Mouse (Mus musculus) hindbrain, embryonic 15.5 days (tissue): ENCODE results near the gene Lman2l. TPM values are rescaled to one million over a fixed set of nuclear protein-coding genes. Genes with fewer than 3 reads are reported as not detected.

ENCODE experiments used
- ATAC-seq: fragments of 200-750 bp; cut with Nextera tagmentation; 2 replicates; pipeline ENCODE4 v1.8.0; 2017; ENCODE audit warnings: low read depth, moderate number of reproducible peaks, moderate TSS enrichment; ENCODE audit not compliant: low FRiP score
- H3K27ac ChIP-seq: fragments of 300-500 bp; sonication (generic); replicated peaks from 2 replicates; pipeline ENCODE4 v1.5.1; 2015; ENCODE audit warnings: mild to moderate bottlenecking, inconsistent platforms
- H3K27me3 ChIP-seq: fragments of 300-500 bp; sonication (generic); 2 replicates; pipeline ENCODE4 v1.6.1; 2015; ENCODE audit warnings: control low read depth, inconsistent platforms
- H3K36me3 ChIP-seq: fragments of 300-500 bp; sonication (generic); 2 replicates; pipeline ENCODE4 v1.6.1; 2015; ENCODE audit warnings: control low read depth, inconsistent platforms
- H3K4me1 ChIP-seq: fragments of 300-500 bp; sonication (generic); replicated peaks from 2 replicates; pipeline ENCODE4 v1.6.1; 2015; ENCODE audit warnings: control low read depth, inconsistent platforms
- H3K4me2 ChIP-seq: fragments of 300-500 bp; sonication (generic); 2 replicates; pipeline ENCODE4 v1.6.1; 2015; ENCODE audit warnings: moderate library complexity, mild to moderate bottlenecking, inconsistent platforms
- H3K4me3 ChIP-seq: fragments of 300-500 bp; sonication (generic); 2 replicates; pipeline ENCODE4 v1.5.1; 2015; ENCODE audit warnings: mild to moderate bottlenecking, inconsistent platforms
- H3K9ac ChIP-seq: fragments of 300-500 bp; sonication (generic); 2 replicates; pipeline ENCODE4 v1.6.1; 2015; ENCODE audit warnings: inconsistent platforms
- H3K9me3 ChIP-seq: fragments of 300-500 bp; sonication (generic); 2 replicates; pipeline ENCODE4 v1.6.1; 2016; ENCODE audit warnings: control low read depth, inconsistent platforms
- WGBS: fragments of 180-500 bp; shearing (Covaris S2); methylation state at CpG from one replicate; pipeline ENCODE4 v1.1.7; 2015; 5-methylcytosine and 5-hydroxymethylcytosine counted together
- polyA plus RNA-seq: library from polyadenylated mRNA; unstranded; fragments of >200 nt; fragmentation: Nextera tagmentation; extraction: Ambion mirVana; gene quantifications from 2 replicates; pipeline ENCODE4 v1.2.1, GENCODE M21; 2015

The Lman2l gene
- polyA plus RNA-seq, 1 experiment from 2014 or later: 68.2 TPM

- Histone ChIP-seq H3K27ac (no peak overlapping the region), H3K27me3 (no peaks in the 10 kb centered on the region), H3K4me2 (no peak overlapping the region), H3K9me3 (no peaks in the 10 kb centered on the region), H3K4me3 (no peak overlapping the region), H3K36me3 (0 out of 2 replicates have a peak, but pooled peaks cover 3% of the 10 kb centered on the region), H3K9ac (no peak overlapping the region), H3K4me1 (peaks cover 19% of the 10 kb centered on the region)
- WGBS: 92% methylated on average over 5 of the region's 5 CpGs
- ATAC-seq: no peak
These were observed 1.8 kb upstream of the Lman2l start for GRCm38 (mm10) chr1:36446841-36447240.

GRCm38 (mm10) chr1:36446106-36446824 is 1.2 kb upstream of the Lman2l start:
- Histone ChIP-seq H3K36me3 (peaks cover 5% of the 10 kb centered on the region; the same call in 1 of the 2 replicates), H3K9ac (no peak overlapping the region), H3K4me3 (no peak overlapping the region), H3K4me2 (no peak overlapping the region), H3K9me3 (no peaks in the 10 kb centered on the region), H3K27me3 (no peaks in the 10 kb centered on the region), H3K27ac (peak overlapping the region; percentile 66; the same call in 1 of the 2 replicates), H3K4me1 (peaks cover 19% of the 10 kb centered on the region)
- WGBS: 97% methylated on average over 5 of the region's 5 CpGs
- ATAC-seq: no peak

- H3K27me3 ChIP-seq: no peaks in the 10 kb centered on the region
- H3K4me1 ChIP-seq: peaks cover 19% of the 10 kb centered on the region
- H3K36me3 ChIP-seq: peaks cover 5% of the 10 kb centered on the region; the same call in 1 of the 2 replicates
- peak overlapping the region; percentile 40 for H3K4me2 ChIP-seq
- H3K9ac ChIP-seq: no peak overlapping the region
- peak overlapping the region; percentile 66 for H3K27ac ChIP-seq
- 0 out of 2 replicates have a peak, but pooled peaks have one; percentile 40 for ATAC-seq
- 44% methylated on average over 8 of the region's 8 CpGs for WGBS
- H3K4me3 ChIP-seq: peak overlapping the region; percentile 74
- H3K9me3 ChIP-seq: no peaks in the 10 kb centered on the region
These were observed 437 bp upstream of the Lman2l start for GRCm38 (mm10) chr1:36445508-36445907.

- no peak overlapping the region for H3K4me3 ChIP-seq
- no peak overlapping the region for H3K27ac ChIP-seq
- no peaks in the 10 kb centered on the region for H3K27me3 ChIP-seq
- WGBS: 72% methylated on average over 4 of the region's 4 CpGs
- no peak for ATAC-seq
- no peaks in the 10 kb centered on the region for H3K9me3 ChIP-seq
- peaks cover 19% of the 10 kb centered on the region for H3K4me1 ChIP-seq
- no peak overlapping the region for H3K4me2 ChIP-seq
- H3K36me3 ChIP-seq: peaks cover 41% of the 10 kb centered on the region
- H3K9ac ChIP-seq: no peak overlapping the region
These were observed 4.0 kb downstream of the Lman2l start for GRCm38 (mm10) chr1:36441101-36441500.

GRCm38 (mm10) chr1:36437223-36437622 is 7.8 kb downstream of the Lman2l start:
- ATAC-seq: no peak
- Histone ChIP-seq H3K27me3 (no peaks in the 10 kb centered on the region), H3K36me3 (peaks cover 57% of the 10 kb centered on the region), H3K9me3 (no peaks in the 10 kb centered on the region), H3K4me3 (no peak overlapping the region), H3K4me2 (no peak overlapping the region), H3K9ac (no peak overlapping the region), H3K4me1 (no peaks in the 10 kb centered on the region), H3K27ac (no peak overlapping the region)
- WGBS: 97% methylated on average over 3 of the region's 3 CpGs

GRCm38 (mm10) chr1:36436515-36436914 is 8.6 kb downstream of the Lman2l start:
- H3K36me3 ChIP-seq: peaks cover 59% of the 10 kb centered on the region
- no peaks in the 10 kb centered on the region for H3K9me3 ChIP-seq
- H3K4me2 ChIP-seq: no peak overlapping the region
- H3K4me3 ChIP-seq: no peak overlapping the region
- ATAC-seq: no peak
- no peak overlapping the region for H3K9ac ChIP-seq
- H3K27me3 ChIP-seq: no peaks in the 10 kb centered on the region
- H3K27ac ChIP-seq: no peak overlapping the region
- 93% methylated on average over 6 of the region's 6 CpGs for WGBS
- H3K4me1 ChIP-seq: no peaks in the 10 kb centered on the region

GRCm38 (mm10) chr1:36435071-36435470 is 10.0 kb downstream of the Lman2l start:
- Histone ChIP-seq H3K9ac (no peak overlapping the region), H3K27me3 (no peaks in the 10 kb centered on the region), H3K4me1 (no peaks in the 10 kb centered on the region), H3K27ac (no peak overlapping the region), H3K9me3 (no peaks in the 10 kb centered on the region), H3K36me3 (peaks cover 69% of the 10 kb centered on the region), H3K4me2 (no peak overlapping the region), H3K4me3 (no peak overlapping the region)
- no peak for ATAC-seq
- WGBS: 82% methylated on average over 4 of the region's 4 CpGs

- Histone ChIP-seq H3K36me3 (peaks cover 63% of the 10 kb centered on the region), H3K4me3 (no peak overlapping the region), H3K27ac (no peak overlapping the region), H3K9me3 (no peaks in the 10 kb centered on the region), H3K27me3 (no peaks in the 10 kb centered on the region), H3K9ac (no peak overlapping the region), H3K4me2 (no peak overlapping the region), H3K4me1 (no peaks in the 10 kb centered on the region)
- WGBS: over 99% methylated on average over 3 of the region's 3 CpGs
- no peak for ATAC-seq
These were observed 11.5 kb downstream of the Lman2l start for GRCm38 (mm10) chr1:36433616-36434015.

- ATAC-seq: no peak
- H3K36me3 ChIP-seq: peaks cover 63% of the 10 kb centered on the region
- no peaks in the 10 kb centered on the region for H3K27me3 ChIP-seq
- H3K9ac ChIP-seq: no peak overlapping the region
- H3K27ac ChIP-seq: no peak overlapping the region
- no peak overlapping the region for H3K4me3 ChIP-seq
- no peaks in the 10 kb centered on the region for H3K9me3 ChIP-seq
- no peak overlapping the region for H3K4me2 ChIP-seq
- no peaks in the 10 kb centered on the region for H3K4me1 ChIP-seq
- WGBS: 89% methylated on average over 4 of the region's 4 CpGs
These were observed 12.1 kb downstream of the Lman2l start for GRCm38 (mm10) chr1:36432999-36433398.

- Histone ChIP-seq H3K9ac (no peak overlapping the region), H3K9me3 (no peaks in the 10 kb centered on the region), H3K4me3 (no peak overlapping the region), H3K27me3 (no peaks in the 10 kb centered on the region), H3K4me2 (no peak overlapping the region), H3K27ac (no peak overlapping the region), H3K36me3 (peaks cover 68% of the 10 kb centered on the region), H3K4me1 (no peaks in the 10 kb centered on the region)
- ATAC-seq: no peak
- WGBS: 94% methylated on average over 2 of the region's 2 CpGs
These were observed 15.6 kb downstream of the Lman2l start for GRCm38 (mm10) chr1:36429511-36429910.

- Histone ChIP-seq H3K4me1 (peaks cover 7% of the 10 kb centered on the region; the same call in 1 of the 2 replicates), H3K27me3 (no peaks in the 10 kb centered on the region), H3K27ac (no peak overlapping the region), H3K9me3 (no peaks in the 10 kb centered on the region), H3K9ac (no peak overlapping the region), H3K36me3 (no peaks in the 10 kb centered on the region), H3K4me3 (no peak overlapping the region), H3K4me2 (no peak overlapping the region)
- ATAC-seq: no peak
- 88% methylated on average over 6 of the region's 6 CpGs for WGBS
These were observed 40.5 kb downstream of the Lman2l start for GRCm38 (mm10) chr1:36404531-36404930.

- Histone ChIP-seq H3K4me2 (no peak overlapping the region), H3K27ac (peak overlapping the region; percentile 62), H3K4me1 (peaks cover 7% of the 10 kb centered on the region; the same call in 1 of the 2 replicates), H3K36me3 (no peaks in the 10 kb centered on the region), H3K4me3 (no peak overlapping the region), H3K9ac (no peak overlapping the region), H3K9me3 (no peaks in the 10 kb centered on the region), H3K27me3 (no peaks in the 10 kb centered on the region)
- ATAC-seq: peak; percentile 77; the same call in 1 of the 2 replicates
- 39% methylated on average over 4 of the region's 4 CpGs for WGBS
These were observed 43.6 kb downstream of the Lman2l start for GRCm38 (mm10) chr1:36401509-36401908.
